Mouse (Mus musculus) G1E (cell line): ENCODE data around the gene Rgs3. TPM values are rescaled to one million over a fixed set of nuclear protein-coding genes. Genes with fewer than 3 reads are reported as not detected.

Experiments
- ATAC-seq: 2 replicates; pipeline ENCODE4 v1.8.0; 2016; ENCODE audit warnings: mild to moderate bottlenecking; ENCODE audit not compliant: insufficient number of reproducible peaks, poor library complexity, low FRiP score, severe bottlenecking; ENCODE audit errors: extremely low read depth
- DNase-seq: peaks from one replicate; pipeline ENCODE4 v3.0.0; 2012; ENCODE audit warnings: low spot score
- H3K27me3 ChIP-seq: 2 replicates; pipeline ENCODE4 v1.6.1; 2012; ENCODE audit warnings: mild to moderate bottlenecking, low read length, inconsistent platforms; ENCODE audit not compliant: insufficient read depth
- H3K36me3 ChIP-seq: replicated peaks from 2 replicates; pipeline ENCODE3; 2012; ENCODE audit warnings: mild to moderate bottlenecking, inconsistent platforms
- H3K4me1 ChIP-seq: 2 replicates; pipeline ENCODE4 v1.6.1; 2012; ENCODE audit warnings: low read depth, low read length, inconsistent platforms, mixed read lengths; ENCODE audit not compliant: insufficient read depth
- H3K4me3 ChIP-seq: 2 replicates; pipeline ENCODE4 v1.5.1; 2012; ENCODE audit warnings: low read depth, mild to moderate bottlenecking, inconsistent platforms, low read length, moderate library complexity, mixed read lengths
- H3K9me3 ChIP-seq: replicated peaks from 2 replicates; pipeline ENCODE4 v1.6.1; 2012; ENCODE audit warnings: inconsistent platforms
- CTCF ChIP-seq: IDR thresholded peaks from 2 replicates; pipeline ENCODE4 v1.5.1; 2012; ENCODE audit warnings: low read depth, low read length, inconsistent platforms, mixed read lengths
- GATA1 ChIP-seq: IDR thresholded peaks from 2 replicates; pipeline ENCODE4 v1.6.1; 2012; ENCODE audit warnings: borderline replicate concordance, low read length, inconsistent platforms, mixed read lengths
- GATA2 ChIP-seq: IDR thresholded peaks from 2 replicates; pipeline ENCODE4 v1.6.1; 2012; ENCODE audit warnings: low read depth, low read length, inconsistent platforms, borderline replicate concordance
- POLR2AphosphoS5 ChIP-seq: IDR thresholded peaks from 2 replicates; pipeline ENCODE4 v1.6.1; 2012; ENCODE audit warnings: low read depth, low read length, inconsistent platforms; ENCODE audit not compliant: insufficient replicate concordance
- TAL1 ChIP-seq: conservative IDR thresholded peaks from 2 replicates; pipeline ENCODE4 v1.6.1; 2012; ENCODE audit warnings: low read depth, low read length, inconsistent platforms, mixed read lengths
- polyA plus RNA-seq: library from polyadenylated mRNA; stranded (reverse); fragments of >175 nt; gene quantifications from 2 replicates; pipeline ENCODE4 v1.2.3, GENCODE M21; 2012
- total RNA-seq, 2 experiments: library from RNA; stranded (forward) in 1 of 2; stranded (reverse) in 1 of 2; fragments of 200-1000 nt in 1 of 2; fragments of >200 nt in 1 of 2; fragmentation: Nextera tagmentation in 1 of 2; gene quantifications; 2 replicates each; pipeline ENCODE4 v1.2.3; 2014 to 2017

Gene Rgs3
- total and polyA plus RNA-seq, 3 experiments, result 0.16 TPM; not detected in 2

GRCm38 (mm10) chr4:62677047-62677737, 117.5 kb downstream of the Rgs3 start:
- Histone ChIP-seq H3K36me3 (no peaks in the 10 kb centered on the region), H3K27me3 (no peaks in the 10 kb centered on the region), H3K4me1 (no peaks in the 10 kb centered on the region), H3K4me3 (no peak overlapping the region), H3K9me3 (peaks cover 88% of the 10 kb centered on the region)
- no peak for DNase-seq
- TF ChIP-seq GATA2, result no peak
- TF ChIP-seq CTCF, result no peak
- TF ChIP-seq POLR2AphosphoS5, result no peak
- no peak for ATAC-seq

- TF ChIP-seq CTCF (no peak), GATA1 (no peak), GATA2 (no peak), POLR2AphosphoS5 (no peak), TAL1 (no peak)
- DNase-seq (no peak), ATAC-seq (no peak)
- Histone ChIP-seq H3K27me3 (no peaks in the 10 kb centered on the region), H3K9me3 (peaks cover 90% of the 10 kb centered on the region), H3K36me3 (no peaks in the 10 kb centered on the region), H3K4me1 (no peaks in the 10 kb centered on the region), H3K4me3 (no peak overlapping the region)
Observed at GRCm38 (mm10) chr4:62679157-62679556, 119.5 kb downstream of the Rgs3 start.

GRCm38 (mm10) chr4:62681467-62681866, 121.8 kb downstream of the Rgs3 start:
- DNase-seq, result no peak
- no peak for TF ChIP-seq GATA2
- TF ChIP-seq CTCF, result no peak
- TF ChIP-seq GATA1, result no peak
- TF ChIP-seq POLR2AphosphoS5, result no peak
- TF ChIP-seq TAL1, result no peak
- ATAC-seq, result no peak
- no peaks in the 10 kb centered on the region for H3K36me3 ChIP-seq
- no peaks in the 10 kb centered on the region for H3K27me3 ChIP-seq
- no peaks in the 10 kb centered on the region for H3K4me1 ChIP-seq
- peaks cover 90% of the 10 kb centered on the region for H3K9me3 ChIP-seq
- H3K4me3 ChIP-seq, result no peak overlapping the region

- H3K4me1 ChIP-seq, result no peaks in the 10 kb centered on the region
- DNase-seq (no peak), ATAC-seq (no peak)
- TF ChIP-seq TAL1 (no peak), CTCF (no peak), POLR2AphosphoS5 (no peak)
- no peak overlapping the region for H3K4me3 ChIP-seq
- H3K9me3 ChIP-seq, result peaks cover 90% of the 10 kb centered on the region
- no peaks in the 10 kb centered on the region for H3K27me3 ChIP-seq
- no peaks in the 10 kb centered on the region for H3K36me3 ChIP-seq
Observed at GRCm38 (mm10) chr4:62682371-62682770, 122.7 kb downstream of the Rgs3 start.

GRCm38 (mm10) chr4:62683148-62683547, 123.5 kb downstream of the Rgs3 start:
- no peak for DNase-seq
- TF ChIP-seq GATA2 (no peak), TAL1 (no peak), POLR2AphosphoS5 (no peak), CTCF (no peak), GATA1 (no peak)
- Histone ChIP-seq H3K4me1 (no peaks in the 10 kb centered on the region), H3K36me3 (no peaks in the 10 kb centered on the region), H3K27me3 (no peaks in the 10 kb centered on the region), H3K9me3 (peaks cover 90% of the 10 kb centered on the region), H3K4me3 (no peak overlapping the region)
- no peak for ATAC-seq

GRCm38 (mm10) chr4:62684351-62684750, 124.7 kb downstream of the Rgs3 start:
- H3K27me3 ChIP-seq, result no peaks in the 10 kb centered on the region
- no peak for ATAC-seq

More at GRCm38 (mm10) chr4:62684351-62684750, 124.7 kb downstream of the Rgs3 start:
- Histone ChIP-seq H3K4me3 (no peak overlapping the region), H3K4me1 (no peaks in the 10 kb centered on the region), H3K36me3 (no peaks in the 10 kb centered on the region), H3K9me3 (peaks cover 88% of the 10 kb centered on the region)
- no peak for DNase-seq
- TF ChIP-seq TAL1, result no peak
- no peak for TF ChIP-seq GATA1
- no peak for TF ChIP-seq POLR2AphosphoS5
- TF ChIP-seq GATA2, result no peak
- TF ChIP-seq CTCF, result no peak
